Mouse (Mus musculus) C2C12 (cell line): Measurements from ENCODE around the gene Gm20547.

ENCODE experiments used
- CTCF ChIP-seq: IDR thresholded peaks from one replicate; pipeline ENCODE4 v1.5.1; 2011; ENCODE audit not compliant: control insufficient read depth, insufficient read depth, insufficient read length
- MAX ChIP-seq: IDR thresholded peaks from one replicate; pipeline ENCODE4 v1.6.1; 2011; ENCODE audit warnings: mild to moderate bottlenecking, control low read depth
- MYOD1 ChIP-seq: IDR thresholded peaks from one replicate; pipeline ENCODE4 v1.6.1; 2011; ENCODE audit warnings: low read depth; ENCODE audit not compliant: control insufficient read depth, insufficient read length
- USF1 ChIP-seq: IDR thresholded peaks from one replicate; pipeline ENCODE4 v1.6.1; 2011; ENCODE audit warnings: low read depth, mild to moderate bottlenecking, control low read depth, moderate library complexity

GRCm38 (mm10) chr17:34849722-34850516 is 31.9 kb downstream of the Gm20547 start, which contains the start of the genes Skiv2l and Nelfe:
- TF ChIP-seq MYOD1 (no peak), CTCF (no peak), USF1 (no peak), MAX (peak; percentile 64)
